Mouse (Mus musculus) brain, embryonic 14.5 days (tissue): ENCODE data around the gene Dxo.

Experiments
- CTCF ChIP-seq: fragments of 200-500 bp; IDR thresholded peaks from 2 replicates; pipeline ENCODE4 v1.5.1; 2012; ENCODE audit warnings: inconsistent platforms, mild to moderate bottlenecking, moderate library complexity, borderline replicate concordance; ENCODE audit not compliant: insufficient read depth, insufficient read length; ENCODE audit errors: extremely low read depth
- POLR2A ChIP-seq: fragments of 200-500 bp; IDR thresholded peaks from 2 replicates; pipeline ENCODE4 v1.6.1; 2012; ENCODE audit warnings: mild to moderate bottlenecking, inconsistent platforms, borderline replicate concordance; ENCODE audit not compliant: poor library complexity, insufficient read depth, insufficient read length, severe bottlenecking; ENCODE audit errors: extremely low read depth

DNA sequence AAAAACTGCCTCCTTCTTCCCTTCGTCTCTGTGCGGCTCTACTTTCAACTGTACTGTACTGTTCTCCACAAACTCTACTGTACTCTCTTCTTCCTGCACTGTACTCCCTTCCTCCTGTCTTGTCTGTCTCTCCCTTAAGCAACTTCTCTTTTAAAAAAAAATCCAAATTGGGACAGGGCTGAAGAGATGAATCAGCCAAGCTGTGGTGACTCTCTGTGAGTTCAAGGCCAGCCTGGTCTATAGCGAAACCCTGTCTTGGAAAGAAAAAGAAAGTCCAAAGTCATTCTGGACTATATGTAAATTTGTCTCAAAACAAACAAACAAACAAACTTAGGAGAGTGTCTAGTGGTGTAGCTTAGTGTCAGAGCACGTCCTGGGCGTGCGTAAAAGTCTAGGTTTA is 37.5 kb downstream of the Dxo start:
- TF ChIP-seq POLR2A (no peak), CTCF (no peak)
